Mouse (Mus musculus) neutrophil, adult 5-6 weeks (primary cell): ENCODE measurements around the gene Grin2c. TPM values are rescaled to one million over a fixed set of nuclear protein-coding genes. Genes with fewer than 3 reads are reported as not detected.

Experiments
- ATAC-seq: fragments of 151-379, 151-347 bp; 2 replicates; pipeline ENCODE4 v1.8.0; 2017; ENCODE audit warnings: mild to moderate bottlenecking, moderate TSS enrichment; ENCODE audit not compliant: insufficient number of reproducible peaks, poor library complexity, low FRiP score, severe bottlenecking; ENCODE audit errors: extremely low read depth
- total RNA-seq: library from RNA; stranded (forward); fragments of 200-1000 nt; gene quantifications from 2 replicates; pipeline ENCODE4 v1.2.3, GENCODE M21; 2017

The Grin2c gene
- total RNA-seq, 1 experiment from 2014 or later = 0.23 TPM

DNA sequence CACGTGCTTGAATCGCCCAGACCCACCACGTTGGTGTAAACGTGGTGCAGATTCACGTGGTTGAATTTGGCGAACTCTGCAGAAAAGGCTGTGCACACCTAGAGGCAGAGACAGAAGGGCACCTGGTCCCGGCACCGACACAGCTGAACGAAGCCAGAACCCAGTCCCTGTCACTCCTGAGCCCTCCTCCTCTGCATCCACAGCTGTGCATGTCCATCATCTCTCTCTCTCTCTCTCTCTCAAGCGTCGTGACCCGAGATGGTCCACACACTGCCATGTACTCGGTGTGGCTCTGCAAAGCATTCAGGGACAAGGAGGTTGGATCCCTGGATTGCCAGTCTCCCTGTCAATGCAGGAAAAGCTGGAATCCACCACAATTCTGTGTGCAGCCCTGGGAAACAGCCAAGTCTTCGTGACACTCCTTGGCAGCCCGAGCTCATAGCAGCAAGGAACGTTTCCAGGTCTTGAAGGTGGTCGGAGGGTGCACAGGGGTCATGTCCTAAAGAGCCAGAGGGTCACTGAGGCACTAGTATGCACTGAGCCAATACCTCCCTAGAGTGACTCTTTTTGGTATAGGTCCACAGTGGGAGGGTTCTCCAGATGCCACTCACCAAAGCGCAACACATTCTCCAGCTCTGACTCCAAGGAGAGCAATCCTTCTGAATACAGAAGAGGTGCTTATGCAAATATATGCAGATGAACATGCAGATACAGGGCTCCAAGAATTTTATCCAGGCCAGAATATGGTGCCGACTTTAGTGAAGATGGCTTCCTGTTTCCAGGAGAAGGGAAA lies 19.4 kb upstream of the Grin2c start:
- ATAC-seq = no peak

DNA sequence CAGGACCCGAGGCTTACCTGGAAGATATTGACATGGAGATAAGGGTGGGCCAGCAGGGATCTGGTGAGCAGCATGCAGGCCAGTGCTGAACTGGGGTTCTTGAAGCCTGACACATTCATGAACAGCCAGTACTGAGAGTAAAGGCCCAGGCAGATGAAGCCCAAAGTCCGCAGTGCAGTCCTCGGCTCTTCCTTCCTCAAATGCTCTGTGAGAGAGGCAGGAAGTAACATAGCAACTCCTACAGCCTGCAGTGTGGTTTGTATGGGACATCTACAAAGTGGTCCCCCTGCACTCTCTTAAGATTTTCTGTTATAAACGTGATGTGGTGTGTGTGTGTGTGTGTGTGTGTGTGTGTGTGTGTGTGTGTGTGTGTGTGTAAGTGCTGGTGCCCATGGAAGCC lies 18.2 kb upstream of the Grin2c start:
- ATAC-seq = no peak

DNA sequence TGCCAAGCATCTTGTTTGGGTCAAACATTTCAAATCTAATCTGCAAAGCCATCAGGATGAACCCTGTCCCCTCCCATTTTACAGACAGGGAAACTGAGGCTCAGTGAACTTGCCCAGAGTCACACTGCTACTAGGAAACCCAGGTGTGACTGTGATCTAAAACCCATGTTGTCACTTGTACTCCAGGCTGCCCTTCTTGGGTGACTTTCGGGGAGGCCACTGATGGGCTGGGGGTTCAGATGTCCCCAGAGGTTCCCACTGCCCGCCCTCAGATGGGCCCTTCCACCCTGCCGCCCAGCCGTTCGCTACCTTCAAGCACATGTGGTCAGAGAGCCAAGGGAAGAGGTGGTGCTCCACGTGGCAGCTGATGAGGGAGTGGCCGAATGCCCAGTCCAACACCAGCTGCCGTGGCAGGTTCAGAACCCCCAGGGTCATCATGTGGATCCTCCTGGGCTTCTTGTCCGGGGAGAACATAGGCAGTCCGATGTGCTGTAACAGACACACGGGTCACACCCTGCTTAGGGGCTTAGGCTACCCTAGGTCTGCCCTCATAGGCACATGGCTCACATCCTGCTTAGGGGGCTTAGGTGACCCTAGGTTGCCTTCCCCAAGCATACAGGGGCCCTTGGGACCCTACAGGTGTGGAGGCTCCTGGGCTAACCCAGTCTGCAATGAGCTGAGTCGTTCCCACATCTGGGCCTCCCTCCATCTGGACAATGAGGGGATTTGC lies 17.0 kb upstream of the Grin2c start:
- ATAC-seq = no peak

- no peak for ATAC-seq
Measured at GRCm38 (mm10) chr11:115283486-115283765, 16.4 kb upstream of the Grin2c start.

GRCm38 (mm10) chr11:115282723-115283485 lies 15.9 kb upstream of the Grin2c start:
- ATAC-seq = no peak

GRCm38 (mm10) chr11:115282295-115282694 lies 15.3 kb upstream of the Grin2c start:
- ATAC-seq = no peak

DNA sequence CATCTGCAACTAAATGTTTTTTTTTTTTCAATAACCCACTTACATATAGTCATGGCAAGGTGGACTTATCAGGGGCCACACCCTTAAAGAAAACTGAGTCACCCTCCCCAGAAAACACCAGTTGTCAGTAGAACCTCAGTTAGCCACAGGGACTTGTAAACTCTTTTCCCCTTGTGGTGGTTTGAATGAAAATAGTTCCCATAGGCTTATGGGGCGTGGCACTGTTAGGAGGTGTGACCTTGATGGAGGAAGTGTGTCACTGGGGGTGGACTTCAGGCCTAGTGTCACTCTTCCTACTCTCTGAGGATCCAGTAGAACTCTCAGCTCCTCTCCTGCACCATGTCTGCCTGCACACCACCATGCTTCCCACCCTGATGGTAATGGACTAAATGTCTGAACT lies 12.7 kb upstream of the Grin2c start:
- no peak for ATAC-seq

DNA sequence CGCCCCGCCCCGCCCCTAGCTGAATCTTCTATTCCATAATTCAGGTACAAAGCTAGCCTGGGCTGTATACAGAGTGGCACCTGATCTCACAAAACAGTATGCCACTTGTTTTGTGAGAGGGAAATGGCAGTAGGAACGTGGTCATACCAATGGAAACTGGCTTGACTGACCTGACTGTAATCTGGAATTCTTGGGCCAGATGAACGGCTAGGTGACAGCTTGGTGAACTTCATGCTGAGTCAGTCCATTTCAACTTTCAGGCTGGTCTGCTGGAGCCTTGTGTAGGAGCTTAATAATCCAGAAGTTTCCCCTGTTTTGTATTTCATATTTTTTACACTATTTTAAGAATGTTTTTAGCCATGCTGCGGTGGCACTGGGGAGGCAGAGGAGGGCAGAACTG lies 11.1 kb upstream of the Grin2c start:
- no peak for ATAC-seq

GRCm38 (mm10) chr11:115277604-115277975 lies 10.5 kb upstream of the Grin2c start:
- no peak for ATAC-seq

DNA sequence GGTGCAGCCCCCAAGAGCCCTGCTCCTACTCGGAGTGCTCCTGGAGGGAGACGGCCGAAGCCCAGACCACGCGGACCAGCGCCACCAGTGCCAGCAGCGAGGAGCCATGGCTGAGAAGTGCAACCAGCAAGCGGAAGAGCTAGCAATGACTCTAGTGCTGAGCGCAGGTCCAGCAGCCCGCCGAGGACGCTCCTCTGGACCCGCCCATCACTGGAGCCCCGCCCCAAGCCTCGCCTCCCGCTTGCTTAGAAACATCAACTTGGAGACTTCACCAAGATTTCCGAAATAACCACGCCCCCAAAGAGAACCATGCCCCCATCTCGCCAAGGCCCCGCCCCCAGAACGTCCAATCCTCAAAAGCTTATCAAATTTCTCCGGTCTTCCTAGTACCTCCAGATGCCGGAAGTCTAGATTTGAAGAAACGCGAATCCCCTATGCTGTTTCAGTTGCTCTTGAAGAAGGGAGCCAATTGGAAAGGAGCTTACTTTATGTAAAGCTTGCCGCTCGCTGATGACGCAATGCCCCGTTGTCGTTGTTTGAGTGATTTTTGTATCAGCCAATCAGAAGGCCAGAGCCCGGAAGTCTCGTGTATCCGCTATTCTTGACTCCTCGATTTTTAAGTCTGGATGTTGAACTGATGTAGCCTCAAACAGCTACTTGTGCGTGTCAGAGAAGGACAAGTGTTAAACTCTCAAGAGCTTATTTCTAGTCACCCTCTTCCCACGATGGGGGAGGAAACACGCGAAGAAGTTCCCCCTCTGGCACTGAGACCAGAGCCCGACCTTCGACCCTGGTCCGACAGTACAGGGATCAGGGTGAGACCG lies 9.9 kb upstream of the Grin2c start, which contains the start of gene Fdxr:
TSS of gene Fdxr (minus strand) at position 271 of the 824 bp plus-strand sequence.
- ATAC-seq = peak; percentile 85

DNA sequence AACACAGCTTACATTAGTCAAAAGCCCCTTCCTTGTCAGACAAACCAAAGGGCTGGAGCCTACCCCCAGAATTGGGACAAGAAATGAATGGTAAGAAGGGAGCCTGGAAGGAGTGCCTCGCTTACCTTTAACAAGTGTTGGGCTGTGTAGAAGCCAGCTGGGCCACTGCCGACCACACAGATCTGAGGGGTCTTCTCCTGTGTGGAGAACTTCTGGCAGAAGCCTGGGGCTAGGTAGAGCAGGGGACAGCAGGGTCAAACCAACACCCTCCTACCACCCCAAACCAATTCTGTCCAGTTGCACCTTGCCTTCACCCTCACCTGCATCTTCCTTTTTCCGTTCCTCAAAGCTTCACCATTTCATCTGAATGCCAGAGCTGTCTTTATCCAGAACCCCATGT lies 8.9 kb upstream of the Grin2c start:
- ATAC-seq = no peak

GRCm38 (mm10) chr11:115275509-115275908 lies 8.5 kb upstream of the Grin2c start:
- ATAC-seq = no peak

DNA sequence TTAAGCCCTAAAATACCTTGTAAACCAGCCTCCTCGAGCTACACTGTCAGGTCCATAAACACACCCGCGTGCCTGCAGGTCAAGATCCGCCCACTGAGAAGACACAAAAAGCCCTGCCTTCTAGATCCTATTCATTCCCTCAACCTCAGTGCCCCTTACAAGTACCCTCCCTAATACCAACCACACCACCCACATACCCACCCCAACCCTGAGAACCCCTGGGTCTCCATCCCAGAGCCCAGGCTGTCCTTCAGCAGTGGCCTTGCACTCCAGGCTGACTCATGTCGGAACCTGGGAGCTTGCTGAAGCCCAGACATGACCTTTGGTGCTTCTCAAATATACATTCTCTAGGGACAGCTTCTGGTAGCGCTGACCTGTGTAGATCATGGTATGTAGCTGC lies 7.7 kb upstream of the Grin2c start:
- no peak for ATAC-seq

GRCm38 (mm10) chr11:115274178-115274577 lies 7.1 kb upstream of the Grin2c start:
- no peak for ATAC-seq

GRCm38 (mm10) chr11:115273735-115274134 lies 6.7 kb upstream of the Grin2c start:
- ATAC-seq = no peak

- no peak for ATAC-seq
Measured at GRCm38 (mm10) chr11:115272894-115273498, 6.0 kb upstream of the Grin2c start.

DNA sequence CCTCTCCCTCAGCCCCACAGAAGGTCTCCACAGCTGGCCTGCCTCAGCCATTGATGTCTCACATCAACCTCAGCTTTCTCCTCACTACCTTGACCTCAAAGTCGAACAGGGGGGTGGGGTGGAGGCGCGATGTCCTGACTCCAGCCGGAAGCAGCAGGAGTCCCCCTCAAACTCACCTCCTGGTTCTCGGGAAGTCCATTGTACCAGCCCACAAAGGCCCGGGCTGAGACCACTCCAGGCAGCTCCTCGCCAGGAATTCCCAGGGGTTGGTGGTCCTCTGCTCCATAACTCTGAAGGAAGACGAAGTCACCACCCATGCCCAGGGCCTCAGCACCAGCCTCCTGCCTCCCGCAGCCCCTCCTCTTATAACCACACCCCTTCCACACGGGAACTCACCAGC lies 4.4 kb upstream of the Grin2c start:
- no peak for ATAC-seq

DNA sequence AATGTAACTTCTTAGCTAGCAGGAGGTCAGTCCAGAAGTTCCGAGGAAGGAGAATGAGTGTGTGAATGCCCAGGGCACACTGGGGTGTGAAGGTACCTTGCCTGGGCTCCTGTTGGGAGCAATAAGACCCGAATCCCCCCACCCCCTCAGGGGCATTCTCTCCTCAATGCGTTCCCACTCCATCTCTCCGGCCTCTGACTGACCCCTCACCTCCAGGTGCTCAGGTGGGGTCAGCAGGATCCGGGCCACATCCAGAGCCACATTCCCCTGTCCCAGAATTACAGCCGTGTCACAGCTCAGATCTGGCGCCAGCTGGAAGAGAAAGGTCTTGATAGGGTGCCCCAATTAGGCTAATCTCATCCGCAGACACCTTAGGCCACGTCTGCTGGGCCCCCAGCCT lies 4.0 kb upstream of the Grin2c start:
- no peak for ATAC-seq
